Mouse (Mus musculus): Measurements from ENCODE around the gene Arpc1a.

DNA sequence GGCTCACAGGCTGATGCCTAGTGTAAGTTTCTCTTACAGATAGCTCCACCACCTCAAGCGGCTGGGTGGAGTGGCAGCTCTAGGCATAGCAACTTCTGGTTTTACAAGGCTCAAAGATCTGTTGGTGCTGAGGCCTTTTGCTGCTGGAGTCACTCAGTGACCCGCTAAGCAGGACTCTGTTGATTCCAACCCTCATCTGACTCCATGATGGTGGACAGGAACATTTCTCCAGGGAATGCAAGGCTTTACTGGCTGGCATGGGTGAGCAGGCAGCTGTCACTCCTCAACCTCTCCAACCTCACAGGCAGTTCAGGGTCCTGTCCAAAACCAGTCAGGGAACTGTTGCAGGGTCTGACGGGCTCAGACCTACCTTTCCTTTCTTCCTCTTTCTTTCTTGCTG lies 47.4 kb downstream of the Arpc1a start:
- TF ChIP-seq CTCF (conservative IDR thresholded peaks at IDR 0.05; ENCODE audit: low read length) (no peak), NANOG (IDR thresholded peaks at IDR 0.05; ENCODE audit: borderline replicate concordance, low read length) (no peak), POU5F1 (IDR thresholded peaks at IDR 0.05; ENCODE audit: borderline replicate concordance, low read length) (no peak)
